Mouse (Mus musculus): Measurements from ENCODE around the gene B2m. TPM values are rescaled to one million over a fixed set of nuclear protein-coding genes. Genes with fewer than 3 reads are reported as not detected.

The B2m gene
- total RNA-seq, 2 experiments from 2014 or later: 99.1 to 104 TPM

- no peak for DNase-seq (ENCODE audit: extremely low spot score in 1 of 2, low spot score in 1 of 2)
Measured at GRCm38 (mm10) chr2:122185086-122185485, 37.6 kb downstream of the B2m start.

GRCm38 (mm10) chr2:122186106-122186505, 38.6 kb downstream of the B2m start, which contains the start of the genes Patl2 and Terb2:
Gene Patl2, minus strand, starts transcription at chr2:122186189.
Gene Terb2, plus strand, starts transcription at chr2:122186272.
- DNase-seq (ENCODE audit: extremely low spot score in 1 of 2, low spot score in 1 of 2): no peak

GRCm38 (mm10) chr2:122186751-122187150, 39.3 kb downstream of the B2m start:
- no peak for DNase-seq (ENCODE audit: extremely low spot score in 1 of 2, low spot score in 1 of 2)

- no peak for DNase-seq (ENCODE audit: extremely low spot score in 1 of 2, low spot score in 1 of 2)
Measured at GRCm38 (mm10) chr2:122191849-122192248, 44.4 kb downstream of the B2m start.

- DNase-seq (ENCODE audit: extremely low spot score in 1 of 2, low spot score in 1 of 2): peak in 1 of 2 experiments; percentile 6
Measured at GRCm38 (mm10) chr2:122194509-122194929, 47.0 kb downstream of the B2m start.

- no peak for DNase-seq (ENCODE audit: extremely low spot score in 1 of 2, low spot score in 1 of 2)
Measured at GRCm38 (mm10) chr2:122201501-122201900, 54.0 kb downstream of the B2m start.

Other genes starting within 250 kb of the B2m start
- 10 to 100 TPM; 33.0 to 33.1 TPM for gene Ctdspl2, start 191.7 kb upstream of the B2m start, total RNA-seq (2021)
- gene Mageb3, start 191.6 kb upstream of the B2m start, total RNA-seq (2021): under 1 TPM; 0.26 to 0.27 TPM
- gene Eif3j1, start 119.1 kb upstream of the B2m start, total RNA-seq (2021): 10 to 100 TPM; 19.1 to 19.8 TPM
- gene Spg11, start 29.3 kb upstream of the B2m start, total RNA-seq (2021): 10 to 100 TPM; 15.4 to 17.1 TPM
- not detected for gene Trim69, start 13.0 kb downstream of the B2m start, total RNA-seq (2021)
- gene Patl2, start 38.5 kb downstream of the B2m start, total RNA-seq (2021): not detected
- gene Terb2, start 38.6 kb downstream of the B2m start, total RNA-seq (2021): not detected
- gene Sord, start 87.1 kb downstream of the B2m start, total RNA-seq (2021): 10 to 100 TPM; 15.9 to 18.5 TPM
- gene Duox2, start 150.8 kb downstream of the B2m start, total RNA-seq (2021): under 1 TPM in 1 of 2 experiments, not detected in 1; 0.07 TPM
- not detected for gene Duoxa2, start 151.2 kb downstream of the B2m start, total RNA-seq (2021)
- not detected for gene Duoxa1, start 166.0 kb downstream of the B2m start, total RNA-seq (2021)
- not detected for gene Duox1, start 168.0 kb downstream of the B2m start, total RNA-seq (2021)
- 10 to 100 TPM; 60.7 to 62.2 TPM for gene Shf, start 221.5 kb downstream of the B2m start, total RNA-seq (2021)

Data from layer of hippocampus, postnatal 25 days (tissue).